Mouse (Mus musculus) ES-Bruce4 (cell line): ENCODE data around the gene Smagp.

Source experiments
- CTCF ChIP-seq: IDR thresholded peaks from one replicate; pipeline ENCODE4 v1.8.1; 2011; ENCODE audit warnings: low read depth, low read length
- EP300 ChIP-seq: IDR thresholded peaks from 2 replicates; pipeline ENCODE4 v1.6.1; 2011; ENCODE audit warnings: low read depth, low read length; ENCODE audit not compliant: insufficient read depth
- POLR2A ChIP-seq: IDR thresholded peaks from one replicate; pipeline ENCODE4 v1.8.1; 2011; ENCODE audit warnings: low read length; ENCODE audit not compliant: insufficient read depth

- TF ChIP-seq CTCF: no peak
- no peak for TF ChIP-seq EP300
- TF ChIP-seq POLR2A: no peak
Measured at GRCm38 (mm10) chr15:100600696-100601272, 36.0 kb downstream of the Smagp start.
